ENCODE assay signal across 9 mouse cellular contexts in genomic region chr15:98992086-98992912, GRCm38 (mm10). TPM values are rescaled to one million over a fixed set of nuclear protein-coding genes. Genes with fewer than 3 reads are reported as not detected.
DNase-seq lines count a peak whose midpoint lies in the region; ATAC-seq lines count a peak whose summit lies in the region.
"Had no signal": no experiment of that assay in that cellular context is flagged by ENCODE, and none has a peak within 500 bp of the region (broad histone marks: within the 10 kb centered on the region; RNA-seq: fewer than 3 reads in every experiment).

No protein-coding gene starts in this region.

- H3K27ac ChIP-seq in embryonic facial prominence, embryonic 14.5 days (replicated peaks; ENCODE audit: low read depth, low read length), result peak overlapping the region; percentile 88
- H3K27ac ChIP-seq in lung, embryonic 16.5 days (ENCODE audit: low read length), result peak overlapping the region; percentile 95

- H3K9me3 ChIP-seq in embryonic facial prominence, embryonic 14.5 days (ENCODE audit: control insufficient read depth, low read length), result no peaks in the 10 kb centered on the region
- H3K9me3 ChIP-seq in lung, embryonic 16.5 days (ENCODE audit: control insufficient read depth, low read length), result no peaks in the 10 kb centered on the region

- H3K4me3 ChIP-seq in embryonic facial prominence, embryonic 14.5 days (ENCODE audit: low read depth, low read length), result peak overlapping the region; percentile 37
- H3K4me3 ChIP-seq in lung, embryonic 16.5 days (ENCODE audit: low read length), result peak overlapping the region; percentile 41

- peaks cover 35% of the 10 kb centered on the region for H3K4me1 ChIP-seq in embryonic facial prominence, embryonic 14.5 days (ENCODE audit: control insufficient read depth, insufficient read depth, low read length)
- peaks cover 32% of the 10 kb centered on the region for H3K4me1 ChIP-seq in lung, embryonic 16.5 days (replicated peaks; ENCODE audit: control insufficient read depth, insufficient read depth, low read length)

- ATAC-seq in embryonic facial prominence, embryonic 14.5 days (ENCODE audit: low read depth), result peak; percentile 37; the same call in 1 of the 2 replicates
- peak; percentile 50; the same call in 1 of the 2 replicates for ATAC-seq in lung, embryonic 16.5 days (ENCODE audit: low read depth)

- peak overlapping the region; percentile 63 for H3K9ac ChIP-seq in embryonic facial prominence, embryonic 14.5 days (ENCODE audit: low read depth, low read length)
- H3K9ac ChIP-seq in lung, embryonic 16.5 days (ENCODE audit: low read length), result peak overlapping the region; percentile 73

- 26% methylated on average over 17 of the region's 17 CpGs for WGBS in embryonic facial prominence, embryonic 14.5 days
- 26% methylated on average over 17 of the region's 17 CpGs for WGBS in lung, embryonic 16.5 days

- peak overlapping the region; percentile 59 for H3K4me2 ChIP-seq in embryonic facial prominence, embryonic 14.5 days (ENCODE audit: low read depth, low read length)
- peak overlapping the region; percentile 69 for H3K4me2 ChIP-seq in lung, embryonic 16.5 days (ENCODE audit: low read depth, low read length)

- no peaks in the 10 kb centered on the region for H3K27me3 ChIP-seq in embryonic facial prominence, embryonic 14.5 days (replicated peaks; ENCODE audit: control insufficient read depth, insufficient read depth, low read length)
- no peaks in the 10 kb centered on the region for H3K27me3 ChIP-seq in lung, embryonic 16.5 days (ENCODE audit: control insufficient read depth, insufficient read depth, low read depth, low read length)

- H3K36me3 ChIP-seq in embryonic facial prominence, embryonic 14.5 days (ENCODE audit: control insufficient read depth, insufficient read depth, low read length), result no peaks in the 10 kb centered on the region
- H3K36me3 ChIP-seq in lung, embryonic 16.5 days (ENCODE audit: control insufficient read depth, insufficient read depth, low read length), result no peaks in the 10 kb centered on the region

- peak; percentile 57 to 62 for DNase-seq in B cell, adult 2 months
- peak; percentile 80 for DNase-seq in R1 (ENCODE audit: low read depth, low spot score)
- peak; percentile 83 for DNase-seq in embryonic facial prominence, embryonic 14.5 days (ENCODE audit: low spot score)
- DNase-seq in heart, postnatal 4 days, result peak; percentile 56
- peak; percentile 57 to 69 for DNase-seq in layer of hippocampus, postnatal 10 days (ENCODE audit: low spot score in 2 of 2)
- peak; percentile 59 for DNase-seq in retina, embryonic 14.5 days (ENCODE audit: low spot score)
- no peak for DNase-seq in urinary bladder, postnatal 10 days (ENCODE audit: low spot score)

RNA-seq across cellular contexts. Expression of gene Tuba1c, which starts 37.4 kb away (rescaled TPM):
- 133 and 149 TPM in 2 replicates for polyA plus RNA-seq in embryonic facial prominence, embryonic 14.5 days (2014; fragmentation: Nextera tagmentation; extraction: Ambion mirVana)
- total RNA-seq in heart, postnatal 4 days (2021), result 100 to 1,000 TPM; 200 to 203 TPM
- total RNA-seq in layer of hippocampus, postnatal 10 days (2021), result 100 to 1,000 TPM; 234 TPM
- 226 and 230 TPM in 2 replicates for polyA plus RNA-seq in lung, embryonic 16.5 days (2015; fragmentation: Nextera tagmentation; extraction: Ambion mirVana)

RNA-seq across cellular contexts. Expression of gene Tuba1a, which starts 38.8 kb away (rescaled TPM):
- 1,836 and 1,958 TPM in 2 replicates for polyA plus RNA-seq in embryonic facial prominence, embryonic 14.5 days (2014; fragmentation: Nextera tagmentation; extraction: Ambion mirVana)
- total RNA-seq in heart, postnatal 4 days (2021), result 100 to 1,000 TPM; 435 TPM
- 1,000 to 10,000 TPM; 3,808 to 4,015 TPM for total RNA-seq in layer of hippocampus, postnatal 10 days (2021)
- polyA plus RNA-seq in lung, embryonic 16.5 days (2015; fragmentation: Nextera tagmentation; extraction: Ambion mirVana), result 870 and 906 TPM in 2 replicates

RNA-seq across cellular contexts. Expression of gene Gm49450, which starts 38.9 kb away (rescaled TPM):
- polyA plus RNA-seq in embryonic facial prominence, embryonic 14.5 days (2014; fragmentation: Nextera tagmentation; extraction: Ambion mirVana), result not detected in 2 replicates
- not detected for total RNA-seq in heart, postnatal 4 days (2021)
- total RNA-seq in layer of hippocampus, postnatal 10 days (2021), result not detected
- polyA plus RNA-seq in lung, embryonic 16.5 days (2015; fragmentation: Nextera tagmentation; extraction: Ambion mirVana), result not detected in 2 replicates
- total RNA-seq: heart, postnatal 14 days had no signal

RNA-seq across cellular contexts. Expression of gene Tuba1b, which starts 57.9 kb away (rescaled TPM):
- 1,523 and 1,643 TPM in 2 replicates for polyA plus RNA-seq in embryonic facial prominence, embryonic 14.5 days (2014; fragmentation: Nextera tagmentation; extraction: Ambion mirVana)
- total RNA-seq in heart, postnatal 4 days (2021), result 100 to 1,000 TPM; 873 to 889 TPM
- 100 to 1,000 TPM; 931 to 937 TPM for total RNA-seq in layer of hippocampus, postnatal 10 days (2021)
- polyA plus RNA-seq in lung, embryonic 16.5 days (2015; fragmentation: Nextera tagmentation; extraction: Ambion mirVana), result 1,812 and 1,892 TPM in 2 replicates

Comparison
In these comparisons a context has a peak if more than half of its experiments do, and no peak if none do; other contexts are left out.
1. RNA of gene Tuba1a, which starts 38.8 kb away (total RNA-seq): 3,808 to 4,015 TPM in layer of hippocampus, postnatal 10 days; 435 TPM in heart, postnatal 4 days; every median in the first group is over 4 times any median in the second.